Comparison of ENCODE assay signal across 30 mouse cellular contexts in the genomic region with DNA sequence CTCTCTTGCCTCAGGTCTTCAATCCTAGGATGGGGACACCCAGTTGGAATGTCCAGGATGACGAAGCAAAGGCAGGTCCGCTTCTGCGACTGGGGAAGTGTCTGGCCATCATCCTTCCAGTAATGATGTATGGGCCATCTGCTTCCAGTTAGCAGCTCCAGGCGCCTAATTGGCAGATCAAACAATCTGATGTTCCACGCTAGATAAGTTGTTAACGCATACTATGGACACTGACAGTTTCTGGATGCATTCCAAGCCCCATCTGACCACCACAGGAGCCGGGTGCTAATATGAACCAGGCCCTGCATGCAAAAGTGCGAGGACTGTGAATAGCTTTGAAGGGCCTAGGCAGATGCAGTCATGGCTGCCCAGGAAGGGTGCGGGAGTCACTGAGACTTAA. TPM values are rescaled to one million over a fixed set of nuclear protein-coding genes. Genes with fewer than 3 reads are reported as not detected.
A peak's percentile ranks its signal among the peaks of the same experiment; 100 is the strongest.
DNase-seq lines count a peak whose midpoint lies in the region; ATAC-seq and TF ChIP-seq lines count a peak whose summit lies in the region.
"Had no signal": no experiment of that assay in that cellular context is flagged by ENCODE, and none has a peak within 500 bp of the region (broad histone marks: within the 10 kb centered on the region; RNA-seq: fewer than 3 reads in every experiment).

No protein-coding gene starts in this region.

- peak; percentile 68 for DNase-seq in forebrain, embryonic 14.5 days (ENCODE audit: low spot score)
- DNase-seq in midbrain, embryonic 11.5 days (ENCODE audit: low spot score, missing footprints): peak; percentile 35
- peak; percentile 81 for DNase-seq in brain, embryonic 14.5 days (ENCODE audit: low read depth)
- DNase-seq in embryonic facial prominence, embryonic 11.5 days (ENCODE audit: low spot score): peak; percentile 45
- no peak for DNase-seq in adrenal gland, adult 8-10 months
- DNase-seq: cerebellum, adult 11-12 months; gastrocnemius, postnatal 25 days; heart, adult 2 months; kidney, adult 18-20 months; layer of hippocampus, adult 9-11 months; liver; lung, postnatal 4 days; thymus, adult 18-20 months; thymus, postnatal 36 days had no signal

- H3K9me3 ChIP-seq in forebrain, embryonic 14.5 days (replicated peaks; ENCODE audit: control insufficient read depth, low read length): no peaks in the 10 kb centered on the region
- H3K9me3 ChIP-seq in forebrain, embryonic 12.5 days: 0 out of 2 replicates have a peak, but pooled peaks cover 11% of the 10 kb centered on the region
- H3K9me3 ChIP-seq in midbrain, embryonic 11.5 days (ENCODE audit: control insufficient read depth, low read length): no peaks in the 10 kb centered on the region; the same call in 1 of the 2 replicates
- H3K9me3 ChIP-seq in midbrain, embryonic 15.5 days: no peaks in the 10 kb centered on the region
- no peaks in the 10 kb centered on the region for H3K9me3 ChIP-seq in embryonic facial prominence, embryonic 11.5 days (replicated peaks; ENCODE audit: control insufficient read depth, low read length)
- H3K9me3 ChIP-seq: limb, embryonic 10.5 days had no signal

- no peak overlapping the region for H3K4me3 ChIP-seq in forebrain, embryonic 14.5 days (ENCODE audit: low read depth, low read length)
- H3K4me3 ChIP-seq in forebrain, embryonic 12.5 days (replicated peaks): no peak overlapping the region
- no peak overlapping the region for H3K4me3 ChIP-seq in midbrain, embryonic 11.5 days (ENCODE audit: low read depth, low read length)
- H3K4me3 ChIP-seq in midbrain, embryonic 15.5 days: no peak overlapping the region
- H3K4me3 ChIP-seq in embryonic facial prominence, embryonic 11.5 days (ENCODE audit: low read depth, low read length): no peak overlapping the region
- H3K4me3 ChIP-seq: heart, adult 2 months; limb, embryonic 10.5 days; neural tube, embryonic 13.5 days had no signal

- H3K27ac ChIP-seq in forebrain, embryonic 14.5 days (ENCODE audit: low read depth, low read length): no peak overlapping the region
- H3K27ac ChIP-seq in forebrain, embryonic 12.5 days: no peak overlapping the region
- H3K27ac ChIP-seq in midbrain, embryonic 11.5 days (ENCODE audit: low read depth, low read length): no peak overlapping the region
- H3K27ac ChIP-seq in midbrain, embryonic 15.5 days: no peak overlapping the region
- H3K27ac ChIP-seq in embryonic facial prominence, embryonic 11.5 days (replicated peaks; ENCODE audit: low read depth, low read length): no peak overlapping the region
- H3K27ac ChIP-seq: heart, adult 2 months; limb, embryonic 10.5 days; neural tube, embryonic 13.5 days had no signal

- H3K27me3 ChIP-seq in forebrain, embryonic 14.5 days (replicated peaks; ENCODE audit: control insufficient read depth, insufficient read depth, low read length): no peaks in the 10 kb centered on the region
- peaks cover 32% of the 10 kb centered on the region for H3K27me3 ChIP-seq in forebrain, embryonic 12.5 days
- H3K27me3 ChIP-seq in midbrain, embryonic 11.5 days (ENCODE audit: control insufficient read depth, insufficient read depth, low read length): no peaks in the 10 kb centered on the region
- no peaks in the 10 kb centered on the region for H3K27me3 ChIP-seq in midbrain, embryonic 15.5 days (replicated peaks)
- H3K27me3 ChIP-seq in embryonic facial prominence, embryonic 11.5 days (ENCODE audit: control insufficient read depth, insufficient read depth, low read length): no peaks in the 10 kb centered on the region
- H3K27me3 ChIP-seq: neural tube, embryonic 13.5 days had no signal

- no peak for TF ChIP-seq CTCF in brain, embryonic 14.5 days (IDR thresholded peaks at IDR 0.05; ENCODE audit: borderline replicate concordance, extremely low read depth, insufficient read depth, insufficient read length)

- H3K4me1 ChIP-seq in forebrain, embryonic 14.5 days (ENCODE audit: control insufficient read depth, insufficient read depth, low read length): no peaks in the 10 kb centered on the region
- no peaks in the 10 kb centered on the region for H3K4me1 ChIP-seq in forebrain, embryonic 12.5 days
- no peaks in the 10 kb centered on the region for H3K4me1 ChIP-seq in midbrain, embryonic 11.5 days (ENCODE audit: control insufficient read depth, insufficient read depth, low read length)
- no peaks in the 10 kb centered on the region for H3K4me1 ChIP-seq in midbrain, embryonic 15.5 days
- no peaks in the 10 kb centered on the region for H3K4me1 ChIP-seq in embryonic facial prominence, embryonic 11.5 days (ENCODE audit: control insufficient read depth, insufficient read depth, low read length)

- H3K36me3 ChIP-seq in forebrain, embryonic 14.5 days (ENCODE audit: control insufficient read depth, insufficient read depth, low read length): no peaks in the 10 kb centered on the region
- no peaks in the 10 kb centered on the region for H3K36me3 ChIP-seq in forebrain, embryonic 12.5 days (replicated peaks)
- H3K36me3 ChIP-seq in midbrain, embryonic 11.5 days (ENCODE audit: control insufficient read depth, insufficient read depth, low read length): no peaks in the 10 kb centered on the region
- H3K36me3 ChIP-seq in midbrain, embryonic 15.5 days (replicated peaks): no peaks in the 10 kb centered on the region
- no peaks in the 10 kb centered on the region for H3K36me3 ChIP-seq in embryonic facial prominence, embryonic 11.5 days (replicated peaks; ENCODE audit: control insufficient read depth, insufficient read depth, low read depth, low read length)
- H3K36me3 ChIP-seq: limb, embryonic 10.5 days; neural tube, embryonic 13.5 days had no signal

- H3K9ac ChIP-seq in forebrain, embryonic 14.5 days (ENCODE audit: low read length): no peak overlapping the region
- H3K9ac ChIP-seq in forebrain, embryonic 12.5 days: no peak overlapping the region
- no peak overlapping the region for H3K9ac ChIP-seq in midbrain, embryonic 11.5 days (ENCODE audit: low read length)
- no peak overlapping the region for H3K9ac ChIP-seq in midbrain, embryonic 15.5 days
- no peak overlapping the region for H3K9ac ChIP-seq in embryonic facial prominence, embryonic 11.5 days (replicated peaks; ENCODE audit: low read length)
- H3K9ac ChIP-seq: neural tube, embryonic 13.5 days had no signal

- H3K4me2 ChIP-seq in forebrain, embryonic 14.5 days (ENCODE audit: low read length): no peak overlapping the region
- H3K4me2 ChIP-seq in forebrain, embryonic 12.5 days: no peak overlapping the region
- H3K4me2 ChIP-seq in midbrain, embryonic 11.5 days: no peak overlapping the region
- H3K4me2 ChIP-seq in midbrain, embryonic 15.5 days: no peak overlapping the region
- no peak overlapping the region for H3K4me2 ChIP-seq in embryonic facial prominence, embryonic 11.5 days (ENCODE audit: low read depth, low read length)
- H3K4me2 ChIP-seq: neural tube, embryonic 13.5 days had no signal

- 56% methylated on average over 9 of the region's 9 CpGs for WGBS in forebrain, embryonic 14.5 days
- 70% methylated on average over 9 of the region's 9 CpGs for WGBS in forebrain, embryonic 12.5 days
- WGBS in midbrain, embryonic 11.5 days: 76% methylated on average over 9 of the region's 9 CpGs
- 56% methylated on average over 9 of the region's 9 CpGs for WGBS in midbrain, embryonic 15.5 days
- WGBS in embryonic facial prominence, embryonic 11.5 days: 45% methylated on average over 9 of the region's 9 CpGs

- TF ChIP-seq POLR2A in brain, embryonic 14.5 days (IDR thresholded peaks at IDR 0.05; ENCODE audit: borderline replicate concordance, extremely low read depth, insufficient read depth, insufficient read length, poor library complexity, severe bottlenecking): no peak

- no peak for ATAC-seq in forebrain, embryonic 14.5 days
- no peak for ATAC-seq in forebrain, embryonic 12.5 days (ENCODE audit: low FRiP score)
- no peak for ATAC-seq in midbrain, embryonic 11.5 days (ENCODE audit: low FRiP score)
- ATAC-seq in midbrain, embryonic 15.5 days (replicated peaks): no peak
- no peak for ATAC-seq in embryonic facial prominence, embryonic 11.5 days (replicated peaks; ENCODE audit: insufficient number of reproducible peaks, low FRiP score, low TSS enrichment, low read depth)
- no peak for ATAC-seq in CD4-positive, CD25-positive, alpha-beta regulatory T cell, adult 4 months
- ATAC-seq: forebrain, embryonic 16.5 days had no signal

RNA-seq across cellular contexts. Expression of a gene that starts 22.4 kb away (rescaled TPM):
- polyA plus RNA-seq in forebrain, embryonic 14.5 days (2014; fragmentation: Nextera tagmentation; extraction: Ambion mirVana): not detected in 2 replicates
- not detected in 2 replicates for polyA plus RNA-seq in forebrain, embryonic 12.5 days (2016; fragmentation: Nextera tagmentation; extraction: Ambion mirVana)
- not detected in 2 replicates for polyA plus RNA-seq in midbrain, embryonic 11.5 days (2014; fragmentation: Nextera tagmentation; extraction: Ambion mirVana)
- not detected in 2 replicates for polyA plus RNA-seq in midbrain, embryonic 15.5 days (2015; fragmentation: Nextera tagmentation; extraction: Ambion mirVana)
- 0.04 TPM in 1 of 2 replicates, not detected in the other for polyA plus RNA-seq in brain, embryonic 14.5 days (2012; rRNA removed)
- polyA plus RNA-seq in embryonic facial prominence, embryonic 11.5 days (2014; fragmentation: Nextera tagmentation; extraction: Ambion mirVana): not detected in 2 replicates
- polyA plus RNA-seq in CD4-positive, CD25-positive, alpha-beta regulatory T cell, adult 4 months (2017; shearing (Covaris generic)): not detected
- total RNA-seq in adrenal gland, adult 8-10 months (2022): not detected
- total RNA-seq: adrenal gland, postnatal 4 days; gastrocnemius, postnatal 25 days; heart, adult 2 months; heart, postnatal 25 days; left cerebral cortex, adult 8-10 months; megakaryocyte-erythroid progenitor cell, adult 5-6 weeks had no signal
- polyA plus RNA-seq: forebrain, embryonic 16.5 days; heart, adult 2 months; heart, embryonic 14.5 days; kidney, embryonic 16.5 days; large intestine, adult 2 months; limb, embryonic 10.5 days; liver, embryonic 16.5 days; lung, embryonic 16.5 days; neural tube, embryonic 13.5 days; stomach, embryonic 16.5 days had no signal

RNA-seq across cellular contexts. Expression of a gene that starts 53.0 kb away (rescaled TPM):
- 18.6 and 21.6 TPM in 2 replicates for polyA plus RNA-seq in forebrain, embryonic 14.5 days (2014; fragmentation: Nextera tagmentation; extraction: Ambion mirVana)
- polyA plus RNA-seq in forebrain, embryonic 12.5 days (2016; fragmentation: Nextera tagmentation; extraction: Ambion mirVana): 19.0 and 19.3 TPM in 2 replicates
- 9.9 and 11.2 TPM in 2 replicates for polyA plus RNA-seq in midbrain, embryonic 11.5 days (2014; fragmentation: Nextera tagmentation; extraction: Ambion mirVana)
- 27.1 and 32.0 TPM in 2 replicates for polyA plus RNA-seq in midbrain, embryonic 15.5 days (2015; fragmentation: Nextera tagmentation; extraction: Ambion mirVana)
- polyA plus RNA-seq in brain, embryonic 14.5 days (2012; rRNA removed): 24.2 and 26.4 TPM in 2 replicates
- polyA plus RNA-seq in embryonic facial prominence, embryonic 11.5 days (2014; fragmentation: Nextera tagmentation; extraction: Ambion mirVana): 13.1 and 14.7 TPM in 2 replicates
- 10 to 100 TPM; 11.0 to 22.4 TPM for polyA plus RNA-seq in CD4-positive, CD25-positive, alpha-beta regulatory T cell, adult 4 months (2017; shearing (Covaris generic))
- 100 to 1,000 TPM in 2 of 4 experiments, 10 to 100 TPM in 2; 62.6 to 149 (median 97.9) TPM for total RNA-seq in adrenal gland, adult 8-10 months (2022)
